Mouse (Mus musculus): ENCODE results near the gene Epha4. TPM values are rescaled to one million over a fixed set of nuclear protein-coding genes. Genes with fewer than 3 reads are reported as not detected.

The Epha4 gene
- total RNA-seq, 2 experiments from 2014 or later = 21.9 to 26.5 TPM

DNA sequence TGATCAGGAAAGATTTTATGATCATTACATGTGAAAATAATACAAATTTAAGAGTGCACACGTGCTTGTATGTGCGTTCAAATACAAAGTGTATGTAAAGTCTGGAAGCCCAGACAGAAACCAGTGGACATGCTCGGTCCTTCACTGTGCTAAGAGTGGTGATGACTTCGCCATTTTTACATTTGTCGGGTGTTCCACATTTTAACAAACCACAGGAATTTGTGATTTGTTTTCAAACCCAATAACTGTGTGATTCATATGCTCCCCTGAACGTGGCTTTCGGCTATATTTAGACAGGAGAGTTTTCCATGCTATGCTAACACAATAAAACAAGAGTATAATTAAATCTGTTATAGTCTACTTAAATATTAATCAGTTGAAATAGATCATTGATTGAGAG is 25.5 kb downstream of the Epha4 start:
- DNase-seq = no peak
- intact Hi-C loops (cut with DNase I) = no loop called here

DNA sequence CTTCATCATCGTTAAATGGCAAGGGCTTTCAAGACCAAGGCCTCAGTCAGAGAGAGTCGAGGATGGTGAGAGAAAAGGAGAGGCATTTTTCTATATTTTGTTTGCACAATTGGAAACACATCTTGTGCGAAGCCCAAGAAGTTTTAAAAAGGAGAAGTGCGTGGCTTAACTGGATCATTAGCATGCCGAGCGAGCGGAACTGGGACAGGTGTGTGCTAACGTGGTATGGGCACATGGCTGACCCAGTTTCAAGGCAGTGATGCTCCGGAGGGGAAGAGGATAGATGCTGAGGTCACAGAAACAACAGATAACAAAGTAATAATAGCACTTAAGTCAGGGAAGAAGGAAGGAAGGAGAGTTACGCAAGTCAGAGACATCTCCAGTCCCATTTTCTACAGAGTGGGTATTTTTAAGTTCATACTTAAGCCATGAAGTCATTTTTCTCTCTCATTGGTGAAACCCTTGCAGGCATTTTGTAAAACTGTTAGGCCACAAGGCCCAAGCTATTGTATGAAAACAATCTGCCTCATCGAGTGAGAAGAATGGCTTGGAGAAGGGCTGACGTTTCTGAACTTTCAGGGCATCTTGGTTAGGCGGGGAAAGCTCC is 26.9 kb downstream of the Epha4 start:
- DNase-seq = no peak
- intact Hi-C loops (cut with DNase I) = no loop called here

DNA sequence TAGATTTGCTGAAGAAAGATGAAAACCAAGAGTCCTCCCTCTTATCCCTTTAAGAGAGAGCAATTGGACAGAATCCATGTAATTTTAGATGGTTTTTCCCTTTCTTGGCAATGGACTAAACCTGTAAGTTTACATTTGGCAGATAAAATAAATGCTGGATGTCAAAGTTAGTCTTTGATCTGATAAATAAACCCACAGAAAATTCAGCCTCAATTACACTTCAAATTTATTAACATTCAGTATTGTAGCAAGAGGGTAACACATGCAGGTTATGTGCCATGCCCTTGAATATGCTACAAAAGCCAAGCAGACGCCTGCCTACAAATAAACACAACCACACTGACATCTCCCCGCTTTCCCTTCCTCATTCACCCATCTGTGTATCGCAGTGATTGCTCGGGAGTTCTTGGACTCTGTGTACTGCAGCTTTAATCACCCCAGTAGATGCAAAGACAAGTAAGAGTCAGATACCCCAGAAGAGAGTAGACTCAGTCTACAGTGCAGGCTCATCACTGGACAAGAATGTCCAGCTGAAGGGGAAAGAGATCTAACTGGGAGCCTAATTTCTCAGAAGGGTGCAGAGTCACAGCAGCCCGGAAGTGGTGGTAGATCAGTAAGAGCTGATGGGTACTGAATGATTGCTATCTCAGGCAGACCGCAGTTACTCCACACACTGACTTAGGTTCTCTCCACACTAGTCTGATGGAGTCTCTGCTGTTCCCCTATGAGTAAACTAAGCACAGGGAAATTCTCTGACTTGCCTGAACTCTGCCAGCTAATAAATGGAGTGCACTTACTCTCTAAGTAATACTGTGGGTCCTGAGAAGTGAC is 29.9 kb downstream of the Epha4 start:
- DNase-seq = no peak
- intact Hi-C loops (cut with DNase I) = no loop called here

DNA sequence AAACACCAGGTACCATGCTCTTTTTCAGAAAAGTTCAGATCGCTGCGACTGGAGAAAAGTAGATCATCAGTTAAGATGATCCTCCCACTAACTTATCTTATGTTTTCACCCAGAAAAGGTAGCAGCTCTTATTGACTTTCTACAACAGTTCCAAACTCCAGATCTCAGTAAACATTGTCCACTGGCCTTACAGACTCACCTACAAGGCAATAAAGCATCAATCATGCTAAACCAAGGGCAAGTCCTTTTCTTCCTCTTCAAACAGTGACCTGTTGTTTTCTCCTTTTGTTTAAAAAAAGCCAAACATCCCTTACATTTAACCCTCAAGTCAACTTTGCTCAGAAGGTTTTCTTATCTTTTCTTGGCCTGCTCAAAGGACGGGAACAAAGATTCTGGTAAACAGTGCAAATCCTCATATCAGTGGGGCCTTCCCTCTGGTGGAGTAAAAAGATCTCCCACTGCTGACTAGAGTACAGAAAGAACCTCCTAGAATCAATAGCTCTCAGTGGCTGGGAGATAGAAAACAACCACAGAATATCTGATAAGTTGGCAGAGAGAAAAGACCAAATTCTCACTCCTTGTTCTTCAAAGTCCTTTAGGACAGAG is 39.0 kb downstream of the Epha4 start:
- intact Hi-C loops (cut with DNase I) = no loop called here
- no peak for DNase-seq

DNA sequence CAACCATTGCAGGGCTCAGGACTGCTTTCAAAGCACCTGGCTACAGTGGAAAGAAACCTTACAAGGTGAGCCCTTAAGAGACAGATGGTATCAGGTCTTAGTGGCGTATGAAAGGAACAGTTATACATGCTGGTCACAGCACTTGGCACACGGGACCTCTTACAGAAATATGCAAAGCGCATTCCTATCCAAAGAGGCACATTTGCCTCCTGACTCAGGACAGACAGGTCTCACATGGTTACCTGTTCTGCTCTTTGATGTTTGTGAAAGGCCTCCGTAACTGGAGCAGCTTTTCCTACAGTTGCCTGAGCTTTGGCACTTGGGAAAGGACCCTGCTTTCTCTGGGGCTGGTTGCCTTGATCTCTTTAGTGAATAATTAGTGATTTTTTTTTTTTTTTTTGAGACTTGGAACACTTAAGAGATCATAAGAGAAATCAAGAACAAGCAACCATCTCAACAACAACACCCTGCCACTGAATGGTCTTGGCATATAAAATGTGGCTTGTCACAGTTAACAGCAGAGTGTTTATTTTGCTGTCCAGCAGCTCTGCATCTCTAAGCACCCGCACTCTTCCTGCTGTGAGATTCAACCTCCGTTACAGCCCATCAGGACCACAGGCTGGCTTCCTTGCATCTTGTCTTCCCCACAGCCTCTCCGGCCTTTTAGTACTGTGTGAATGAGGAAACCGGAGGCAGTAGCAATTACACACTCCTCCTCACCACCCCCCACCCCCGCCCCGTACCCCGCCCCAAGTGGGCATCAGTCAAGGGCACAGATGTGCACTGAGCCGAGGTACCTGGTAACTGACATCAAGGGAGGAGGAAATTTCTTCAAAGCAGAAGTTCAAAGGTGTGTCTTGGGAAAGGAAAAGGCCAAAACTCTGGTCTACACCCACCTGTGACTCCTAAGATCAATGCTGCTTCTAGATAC is 41.2 kb downstream of the Epha4 start:
- no peak for DNase-seq
- intact Hi-C loops (cut with DNase I) = no loop called here

DNA sequence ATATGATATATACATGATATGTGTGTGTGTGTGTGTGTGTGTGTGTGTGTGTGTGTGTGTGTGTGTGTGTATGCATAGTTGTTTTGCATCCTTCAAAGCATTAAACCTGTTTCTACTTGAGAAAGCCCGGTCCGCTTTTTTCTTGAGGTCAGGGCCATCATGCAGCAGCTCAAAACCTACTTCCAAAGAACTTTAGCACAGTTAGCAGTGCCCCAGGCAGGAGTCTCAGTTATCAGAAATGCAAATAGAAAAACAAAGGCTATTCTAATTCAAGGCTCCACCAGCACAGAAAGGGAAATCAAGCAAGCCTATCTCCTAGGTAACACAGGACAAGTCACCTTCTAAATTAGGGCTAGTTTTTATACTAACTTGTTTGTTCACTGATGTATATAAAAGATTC is 42.3 kb downstream of the Epha4 start:
- intact Hi-C loops (cut with DNase I) = no loop called here
- no peak for DNase-seq

DNA sequence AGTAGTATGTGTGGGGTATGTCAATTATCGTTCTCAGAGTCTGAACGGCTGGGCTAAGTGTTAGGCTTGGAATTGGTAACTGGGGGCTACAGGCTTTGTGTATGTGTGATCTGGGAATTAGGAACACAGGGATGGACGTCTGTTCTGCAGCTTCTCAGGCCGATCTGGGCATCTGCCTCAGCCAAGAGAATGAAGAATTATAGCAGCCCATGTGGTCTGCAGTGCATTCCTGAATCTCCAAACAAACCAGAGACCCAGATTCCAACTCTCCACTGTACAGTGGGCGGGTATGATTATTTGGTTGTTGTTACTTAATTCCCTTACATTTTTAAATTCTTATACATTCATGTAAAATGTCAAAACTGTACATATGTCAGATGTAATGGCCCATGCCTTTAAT is 43.4 kb downstream of the Epha4 start:
- intact Hi-C loops (cut with DNase I) = no loop called here

DNA sequence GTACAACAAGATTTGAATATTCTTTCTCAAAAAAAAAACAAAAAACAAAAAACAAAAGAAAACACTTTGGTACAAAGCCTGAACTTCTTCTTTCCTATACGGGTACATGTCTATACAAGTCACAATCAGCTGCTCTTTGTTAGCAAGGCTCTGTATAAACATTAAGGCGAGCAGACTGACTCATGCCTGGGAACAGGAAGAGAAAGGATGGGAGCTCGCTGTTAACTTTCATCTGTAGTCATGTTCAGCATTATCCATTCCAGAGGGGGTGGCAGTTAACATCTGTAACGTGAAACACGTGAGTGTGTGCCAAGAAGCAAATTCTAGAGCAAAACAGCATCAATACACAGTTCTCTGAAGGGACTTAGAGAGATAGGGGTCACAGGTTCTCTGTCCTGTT is 43.9 kb downstream of the Epha4 start:
- intact Hi-C loops (cut with DNase I) = no loop called here
- DNase-seq = no peak

More for the DNA sequence above, 43.4 kb downstream of the Epha4 start:
- DNase-seq = no peak

DNA sequence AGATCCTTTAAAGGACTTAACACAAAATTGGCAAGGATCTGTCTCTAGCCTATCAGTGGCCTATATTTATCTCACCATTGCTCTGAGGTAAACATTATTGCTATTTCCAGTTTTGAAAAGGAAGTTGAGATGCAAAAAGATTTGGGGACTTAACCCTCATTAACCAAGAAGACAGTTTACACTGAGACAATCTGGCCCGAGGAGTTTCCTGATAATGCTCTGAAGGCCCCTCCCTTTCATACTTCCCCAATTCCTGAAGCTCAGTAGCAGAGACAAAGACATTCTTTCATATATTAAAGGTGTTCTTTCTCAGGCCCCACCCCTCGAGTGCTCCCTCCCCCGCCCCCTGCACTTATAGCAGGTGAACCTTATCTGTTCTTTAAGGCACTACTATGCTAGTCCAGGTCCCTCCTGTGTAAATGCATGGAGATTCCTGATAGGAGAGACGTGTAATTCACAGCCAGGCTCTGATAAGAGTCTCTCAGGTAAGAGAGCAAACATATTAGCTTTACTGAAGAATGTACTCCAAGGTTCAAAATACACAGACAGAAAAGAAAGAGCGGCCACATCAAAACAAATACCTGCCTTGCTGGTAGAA is 46.1 kb downstream of the Epha4 start:
- intact Hi-C loops (cut with DNase I) = no loop called here
- DNase-seq = no peak

DNA sequence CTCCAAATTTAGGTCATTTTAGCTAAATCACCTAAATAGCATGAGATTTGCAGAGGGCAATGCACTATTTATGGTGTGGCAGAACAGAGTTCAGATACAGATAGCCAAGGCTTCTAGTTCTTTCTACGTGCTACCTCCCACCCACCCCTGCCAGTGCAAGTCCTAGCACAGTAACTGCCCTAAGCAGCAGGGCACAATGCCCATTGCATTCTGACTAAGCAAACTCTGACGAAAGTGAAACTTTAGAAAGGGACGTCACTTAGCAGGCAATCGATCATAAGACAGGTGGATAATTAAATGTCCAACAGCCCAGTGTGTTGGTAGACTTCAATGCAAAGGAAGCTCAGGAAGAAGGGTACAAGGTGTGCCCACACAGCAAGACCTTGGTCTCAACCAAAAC is 49.4 kb downstream of the Epha4 start:
- intact Hi-C loops (cut with DNase I) = no loop called here

DNA sequence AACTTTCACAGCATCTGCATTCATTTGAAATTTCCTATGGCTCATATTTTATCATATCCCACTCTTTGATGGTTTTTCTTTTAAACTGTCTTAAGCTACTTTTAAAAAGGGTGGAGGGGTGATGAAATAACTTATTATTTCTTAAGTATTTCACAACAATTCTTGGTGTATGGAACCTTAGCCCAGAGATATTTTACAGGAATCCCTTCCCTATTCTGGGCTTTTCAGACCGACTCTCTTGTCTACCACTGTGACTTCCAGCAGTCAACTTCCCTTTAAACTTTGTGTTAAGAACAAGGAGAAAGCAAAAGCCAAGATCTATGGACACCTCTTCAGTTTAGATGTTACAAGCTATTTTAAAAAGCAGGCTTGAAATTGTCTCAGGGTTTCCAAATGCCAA is 50.8 kb downstream of the Epha4 start:
- intact Hi-C loops (cut with DNase I) = no loop called here
- DNase-seq = no peak

More for the DNA sequence above, 49.4 kb downstream of the Epha4 start:
- DNase-seq = no peak

DNA sequence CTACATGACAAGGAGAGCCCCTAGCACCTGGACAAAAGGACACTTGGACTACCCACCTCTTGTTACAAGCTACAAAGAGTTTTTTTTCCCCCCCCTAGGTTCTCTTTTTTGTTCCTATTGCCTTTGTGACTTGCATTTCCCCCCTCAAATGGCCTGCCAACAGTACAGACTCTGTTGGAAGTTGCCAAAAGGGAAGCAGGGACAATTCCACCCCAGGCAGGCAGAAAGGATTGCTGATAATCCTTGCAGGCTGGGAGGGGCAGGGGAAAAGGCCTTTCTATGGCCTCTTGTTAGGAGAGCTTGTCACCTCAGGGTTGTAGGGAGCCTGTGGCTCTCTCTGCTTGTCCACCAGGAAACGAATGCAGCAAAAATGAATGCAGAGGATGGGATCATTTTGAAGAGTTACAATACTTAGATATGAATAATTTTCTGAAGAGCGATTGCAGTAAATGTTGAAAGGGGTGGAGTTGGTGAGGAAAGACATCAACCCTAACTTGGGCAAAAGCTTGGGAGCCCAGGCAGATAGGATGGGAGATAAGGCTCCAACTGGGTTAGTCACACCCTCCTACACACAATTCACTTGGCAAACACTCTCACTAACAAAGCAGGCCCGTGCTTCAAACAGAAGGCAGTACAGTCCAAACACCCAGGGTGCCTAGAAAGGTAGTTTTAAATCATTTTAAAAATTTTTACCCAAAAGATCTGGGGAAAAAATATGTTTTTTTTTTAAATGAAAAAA is 52.8 kb downstream of the Epha4 start:
- intact Hi-C loops (cut with DNase I) = loop anchor here (2.0 kb wide), 3 partner anchors 19 to 265 kb away; no protein-coding TSS in a partner anchor
- peak; percentile 19 to 26 for DNase-seq

DNA sequence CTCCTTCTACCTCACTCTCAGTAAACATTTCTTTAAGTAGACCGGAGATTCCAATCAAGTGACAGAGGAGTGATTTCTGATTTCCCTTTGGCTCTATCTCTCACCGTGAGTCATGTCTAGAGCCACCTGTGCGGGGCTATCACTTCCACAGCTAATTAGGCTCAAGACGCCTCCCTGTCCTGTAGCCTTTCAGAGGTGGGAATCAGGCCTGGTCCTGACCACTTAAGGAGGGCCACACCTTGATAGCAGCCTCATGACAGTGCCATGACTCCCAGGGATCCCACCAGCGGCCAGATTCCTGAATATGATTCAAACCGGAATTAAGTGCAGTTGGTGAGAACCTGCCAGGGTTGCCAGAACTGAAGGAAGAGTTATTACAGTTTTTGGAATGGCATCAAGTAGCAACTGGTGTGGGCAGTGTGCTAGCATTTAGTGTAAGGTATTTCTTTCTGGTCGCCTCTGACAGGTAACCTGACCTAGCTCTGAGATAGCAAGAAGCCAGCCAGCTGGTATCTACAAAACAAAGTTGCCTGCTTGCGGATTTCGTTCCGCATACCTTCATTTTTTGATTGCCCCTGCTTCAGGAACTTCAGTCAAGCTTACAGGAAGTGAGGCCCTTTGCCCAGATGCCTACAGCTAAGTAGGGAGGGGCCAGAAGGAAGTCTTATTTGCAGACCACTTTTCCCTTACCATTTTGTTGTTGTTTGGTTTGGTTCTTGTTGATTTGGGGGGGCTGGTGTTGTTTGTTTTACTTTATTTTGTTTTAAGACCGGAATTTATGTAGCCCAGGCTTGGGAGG is 53.9 kb downstream of the Epha4 start:
- no peak for DNase-seq
- intact Hi-C loops (cut with DNase I) = loop anchor here (2.0 kb wide), 1 partner anchor 18 kb away; no protein-coding TSS in a partner anchor

DNA sequence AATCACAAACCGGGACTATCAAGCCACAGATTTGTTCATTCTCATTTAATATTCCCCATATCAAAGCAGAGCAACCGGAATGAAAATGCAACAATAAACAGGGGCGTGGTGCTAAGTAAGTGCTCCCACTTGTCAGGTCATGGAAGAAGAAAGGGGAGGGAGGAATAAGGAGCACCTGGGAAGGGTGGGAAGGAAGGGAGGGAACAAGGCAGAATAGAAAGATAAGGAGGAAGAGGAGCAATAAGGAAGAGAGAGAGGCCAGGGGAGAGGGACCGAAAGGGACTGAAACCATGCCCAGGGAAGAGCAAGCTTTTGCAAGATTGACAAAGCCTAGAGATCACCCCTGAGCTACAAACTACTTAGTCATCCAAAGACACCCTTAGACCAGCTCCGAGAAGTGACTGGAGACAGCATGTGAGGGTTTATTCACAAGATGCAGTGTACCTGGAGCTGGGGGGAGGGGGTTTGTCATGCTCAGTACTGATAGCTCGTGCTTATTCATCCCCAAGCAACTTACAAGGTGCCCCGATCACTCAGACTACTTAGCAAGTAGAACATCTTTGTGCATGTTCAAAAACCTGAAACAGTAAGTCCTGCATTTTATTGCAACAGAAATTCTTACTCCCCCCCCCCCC is 56.0 kb downstream of the Epha4 start:
- intact Hi-C loops (cut with DNase I) = no loop called here
- DNase-seq = no peak

DNA sequence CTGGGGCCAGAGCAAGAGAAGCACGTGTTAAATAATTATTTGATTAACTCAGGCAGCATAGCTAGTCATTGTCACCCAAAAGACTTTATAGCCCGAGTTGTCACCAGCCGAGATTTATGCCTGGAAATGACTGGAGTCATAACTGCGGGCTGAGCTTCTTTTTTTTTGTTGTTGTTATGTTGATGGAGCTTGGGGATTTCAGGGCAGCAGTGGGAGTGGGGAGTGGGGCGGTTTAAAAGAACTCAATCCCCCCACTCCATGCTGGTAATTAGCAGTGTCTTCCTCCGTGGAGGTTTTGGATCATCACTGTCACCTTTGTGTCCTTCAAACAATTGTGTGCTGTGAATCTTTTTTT is 57.5 kb downstream of the Epha4 start:
- DNase-seq = no peak
- intact Hi-C loops (cut with DNase I) = no loop called here

DNA sequence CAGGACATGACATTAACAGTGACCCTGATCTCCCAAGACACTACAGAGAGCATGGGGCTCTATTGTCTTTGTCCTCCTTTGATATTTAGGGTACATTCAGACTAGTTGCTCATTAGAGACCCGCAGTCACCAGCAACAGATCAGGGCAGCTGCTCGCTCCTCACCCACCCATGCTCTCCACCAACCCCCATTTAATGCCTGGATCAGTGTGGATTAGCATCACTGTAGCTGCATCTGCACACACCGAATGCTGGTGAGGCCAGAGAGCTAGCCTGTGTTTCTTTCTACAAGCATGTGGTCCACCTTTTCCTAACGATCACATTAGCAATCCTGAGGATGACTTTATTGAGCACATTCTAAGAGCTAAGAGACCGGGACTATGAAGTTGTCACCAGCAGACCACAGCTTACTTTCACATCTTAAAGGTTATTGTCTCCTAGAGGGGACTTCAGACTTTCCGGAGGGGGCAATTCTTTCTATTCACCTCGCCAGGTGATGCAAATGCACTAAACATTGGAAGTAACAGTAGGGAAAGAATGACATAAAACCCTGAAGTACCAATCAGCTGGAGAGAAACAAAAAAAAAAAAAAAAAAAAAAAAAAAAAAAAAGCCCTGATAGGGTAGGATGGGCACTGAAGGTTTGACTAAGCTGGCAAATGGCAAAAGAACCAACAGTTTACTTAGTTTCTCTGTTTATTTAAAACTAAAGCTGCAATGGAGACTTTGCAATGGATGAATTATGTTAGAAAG is 58.0 kb downstream of the Epha4 start:
- DNase-seq = no peak
- intact Hi-C loops (cut with DNase I) = no loop called here

DNA sequence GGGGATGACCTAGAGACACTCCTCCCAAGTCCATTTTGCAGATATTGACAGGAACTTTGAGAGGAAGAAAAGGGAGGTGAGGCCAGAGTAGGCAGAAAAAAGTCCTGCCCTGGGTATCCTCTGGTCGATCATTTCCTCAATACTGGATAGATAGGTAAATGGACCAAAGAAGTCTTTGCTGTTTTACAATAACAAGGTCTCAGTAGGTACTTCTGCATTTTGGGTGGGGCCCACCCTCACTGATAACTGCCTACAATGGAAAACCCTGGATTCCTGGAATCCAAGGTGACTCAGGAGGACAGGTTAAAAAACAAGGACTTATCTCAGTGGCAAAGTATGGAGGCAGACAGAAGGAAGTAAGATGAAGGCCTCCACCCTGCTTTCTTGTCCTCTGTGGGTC is 61.1 kb downstream of the Epha4 start:
- DNase-seq = no peak

DNA sequence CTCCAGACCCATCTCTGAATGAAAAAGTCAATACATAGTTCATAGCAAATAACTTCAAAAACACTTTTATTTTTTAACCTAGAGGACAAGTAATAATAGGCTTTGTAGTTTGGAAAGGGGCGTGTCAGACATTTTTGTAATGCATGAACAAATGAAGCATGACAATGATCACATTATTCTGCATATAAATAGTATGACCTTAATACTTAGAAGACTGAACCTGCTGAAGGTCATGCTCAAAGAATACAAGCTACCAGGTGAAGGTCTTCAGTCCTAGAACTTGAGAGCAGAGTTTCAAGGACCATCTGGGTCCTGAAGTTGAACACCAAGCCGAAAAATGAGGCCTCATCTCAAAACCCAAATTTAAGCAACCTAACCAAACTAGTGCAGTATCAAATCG is 62.2 kb downstream of the Epha4 start:
- no peak for DNase-seq
- intact Hi-C loops (cut with DNase I) = no loop called here

More for the DNA sequence above, 61.1 kb downstream of the Epha4 start:
- intact Hi-C loops (cut with DNase I) = no loop called here

All from heart, postnatal 36 days (tissue).